Mouse (Mus musculus) thymus, postnatal 14 days (tissue): ENCODE measurements around the gene Tenm2.

Source experiments
- DNase-seq: peaks from one replicate; pipeline ENCODE4 v3.0.0; 2021

Gene Tenm2

GRCm38 (mm10) chr11:37235914-37236600 lies at the start of gene Tenm2:
Tenm2 (minus strand) TSS chr11:37235964.
- DNase-seq = no peak

GRCm38 (mm10) chr11:37285186-37285585 lies 49.4 kb upstream of the Tenm2 start:
- DNase-seq = no peak

GRCm38 (mm10) chr11:37248796-37249195 lies 13.0 kb upstream of the Tenm2 start:
- DNase-seq = no peak

- DNase-seq = no peak
Measured at GRCm38 (mm10) chr11:37237096-37237725, 1.4 kb upstream of the Tenm2 start.

- DNase-seq = no peak
Measured at GRCm38 (mm10) chr11:37236601-37237083, 878 bp upstream of the Tenm2 start.

GRCm38 (mm10) chr11:37235021-37235795 lies 556 bp downstream of the Tenm2 start:
- no peak for DNase-seq

GRCm38 (mm10) chr11:37227404-37227803 lies 8.4 kb downstream of the Tenm2 start:
- no peak for DNase-seq

GRCm38 (mm10) chr11:37226943-37227342 lies 8.8 kb downstream of the Tenm2 start:
- DNase-seq = no peak

GRCm38 (mm10) chr11:37222737-37223136 lies 13.0 kb downstream of the Tenm2 start:
- DNase-seq = no peak

GRCm38 (mm10) chr11:37222056-37222455 lies 13.7 kb downstream of the Tenm2 start:
- DNase-seq = no peak

GRCm38 (mm10) chr11:37220921-37221320 lies 14.8 kb downstream of the Tenm2 start:
- DNase-seq = no peak

- DNase-seq = no peak
Measured at GRCm38 (mm10) chr11:37186132-37186531, 49.6 kb downstream of the Tenm2 start.

- DNase-seq = no peak
Measured at GRCm38 (mm10) chr11:37177426-37177825, 58.3 kb downstream of the Tenm2 start.

- no peak for DNase-seq
Measured at GRCm38 (mm10) chr11:37153933-37154880, 81.6 kb downstream of the Tenm2 start.

- DNase-seq = no peak
Measured at GRCm38 (mm10) chr11:37153382-37153781, 82.4 kb downstream of the Tenm2 start.

GRCm38 (mm10) chr11:37150011-37150410 lies 85.8 kb downstream of the Tenm2 start:
- no peak for DNase-seq

GRCm38 (mm10) chr11:37143996-37144395 lies 91.8 kb downstream of the Tenm2 start:
- no peak for DNase-seq

GRCm38 (mm10) chr11:37143478-37143877 lies 92.3 kb downstream of the Tenm2 start:
- no peak for DNase-seq

- no peak for DNase-seq
Measured at GRCm38 (mm10) chr11:37128893-37129292, 106.9 kb downstream of the Tenm2 start.

GRCm38 (mm10) chr11:37118058-37118457 lies 117.7 kb downstream of the Tenm2 start:
- DNase-seq = no peak

- DNase-seq = no peak
Measured at GRCm38 (mm10) chr11:37115188-37115587, 120.6 kb downstream of the Tenm2 start.

GRCm38 (mm10) chr11:37107069-37107468 lies 128.7 kb downstream of the Tenm2 start:
- DNase-seq = no peak

- no peak for DNase-seq
Measured at GRCm38 (mm10) chr11:37079403-37079802, 156.4 kb downstream of the Tenm2 start.
